Mouse (Mus musculus): Measurements from ENCODE around the gene Magi1. TPM values are rescaled to one million over a fixed set of nuclear protein-coding genes. Genes with fewer than 3 reads are reported as not detected.

Magi1 gene
- total and polyA plus RNA-seq, 3 experiments: not detected

- DNase-seq (ENCODE audit: extremely low read depth): no peak
These were observed 52.8 kb downstream of the Magi1 start for GRCm38 (mm10) chr6:94230918-94231317.

GRCm38 (mm10) chr6:94230129-94230528, 53.6 kb downstream of the Magi1 start:
- in situ Hi-C loops (cut with MboI; ENCODE audit: low pct_ligation_motif_present, low pct_unique_long_range_greater_than_20kb, low sequenced_read_pairs): no loop called here

More at GRCm38 (mm10) chr6:94230918-94231317, 52.8 kb downstream of the Magi1 start:
- H3K4me1 ChIP-seq (ENCODE audit: control insufficient read depth in 1 of 2, insufficient read depth in 2 of 2): no peaks in the 10 kb centered on the region
- H3K4me3 ChIP-seq (replicated peaks in 1 of 3; ENCODE audit: low read depth in 2 of 3, low read length in 2 of 3, poor library complexity in 1 of 3): no peak overlapping the region
- no peak for TF ChIP-seq HCFC1 (IDR thresholded peaks at IDR 0.05; ENCODE audit: low read depth, low read length)
- TF ChIP-seq KAT2A (IDR thresholded peaks at IDR 0.05; ENCODE audit: insufficient replicate concordance, low read length): no peak
- no peak for TF ChIP-seq CTCF (conservative IDR thresholded peaks at IDR 0.05 in 1 of 2, IDR thresholded peaks at IDR 0.05 in 1 of 2; ENCODE audit: low read depth in 2 of 2, low read length in 2 of 2)
- no peak for TF ChIP-seq BHLHE40 (IDR thresholded peaks at IDR 0.05; ENCODE audit: low read depth, low read length)
- TF ChIP-seq ELF1 (IDR thresholded peaks at IDR 0.05; ENCODE audit: low read depth, low read length): no peak
- no peak for TF ChIP-seq UBTF (IDR thresholded peaks at IDR 0.05; ENCODE audit: low read depth, low read length)
- no peak for TF ChIP-seq ETS1 (conservative IDR thresholded peaks at IDR 0.05; ENCODE audit: low read depth, low read length)
- no peak for TF ChIP-seq EP300 (IDR thresholded peaks at IDR 0.05; ENCODE audit: low read length)
- TF ChIP-seq ZNF384 (IDR thresholded peaks at IDR 0.05; ENCODE audit: low read depth, low read length): no peak
- no peak for TF ChIP-seq POLR2A (IDR thresholded peaks at IDR 0.05; ENCODE audit: low read depth, low read length)
- no peak for TF ChIP-seq NRF1 (IDR thresholded peaks at IDR 0.05; ENCODE audit: low read depth, low read length)
- no peak for TF ChIP-seq ZC3H11A (IDR thresholded peaks at IDR 0.05; ENCODE audit: low read depth, low read length)
- no peak for TF ChIP-seq IRF4 (IDR thresholded peaks at IDR 0.05; ENCODE audit: low read depth, low read length)
- TF ChIP-seq CHD1 (IDR thresholded peaks at IDR 0.05; ENCODE audit: low read depth, low read length): no peak
- TF ChIP-seq MAZ (IDR thresholded peaks at IDR 0.05; ENCODE audit: low read depth, low read length): no peak
- no peaks in the 10 kb centered on the region for H3K79me2 ChIP-seq (replicated peaks; ENCODE audit: control insufficient read depth, extremely low read depth, insufficient read depth, poor library complexity, severe bottlenecking)
- H3K36me3 ChIP-seq (replicated peaks in 1 of 2; ENCODE audit: control insufficient read depth in 1 of 2, insufficient read depth in 1 of 2, low read length in 1 of 2): no peaks in the 10 kb centered on the region
- in situ Hi-C loops (cut with MboI; ENCODE audit: low pct_ligation_motif_present, low pct_unique_long_range_greater_than_20kb, low sequenced_read_pairs): no loop called here
- H3K27ac ChIP-seq (ENCODE audit: insufficient read depth, low read depth): no peak overlapping the region
- H3K27me3 ChIP-seq (replicated peaks): no peaks in the 10 kb centered on the region
- no peak overlapping the region for H3K4me2 ChIP-seq (ENCODE audit: insufficient read depth, low read depth, poor library complexity, severe bottlenecking)
- H3K9me3 ChIP-seq (replicated peaks; ENCODE audit: low read length): peaks cover 68% of the 10 kb centered on the region
- H3K9ac ChIP-seq (ENCODE audit: insufficient read depth, low read depth): no peak overlapping the region
- dilution Hi-C loops (cut with MboI; ENCODE audit: extremely low pct_ligation_motif_present, extremely low pct_unique_long_range_greater_than_20kb, low sequenced_read_pairs): no loop called here

More at GRCm38 (mm10) chr6:94230129-94230528, 53.6 kb downstream of the Magi1 start:
- DNase-seq (ENCODE audit: extremely low read depth): no peak
- H3K27me3 ChIP-seq (replicated peaks): no peaks in the 10 kb centered on the region
- H3K9me3 ChIP-seq (replicated peaks; ENCODE audit: low read length): peaks cover 69% of the 10 kb centered on the region
- H3K79me2 ChIP-seq (replicated peaks; ENCODE audit: control insufficient read depth, extremely low read depth, insufficient read depth, poor library complexity, severe bottlenecking): no peaks in the 10 kb centered on the region
- H3K4me1 ChIP-seq (ENCODE audit: control insufficient read depth in 1 of 2, insufficient read depth in 2 of 2): no peaks in the 10 kb centered on the region
- H3K27ac ChIP-seq (ENCODE audit: insufficient read depth, low read depth): no peak overlapping the region
- no peak overlapping the region for H3K4me3 ChIP-seq (replicated peaks in 1 of 3; ENCODE audit: low read depth in 2 of 3, low read length in 2 of 3, poor library complexity in 1 of 3)
- TF ChIP-seq USF1 (IDR thresholded peaks at IDR 0.05; ENCODE audit: low read depth, low read length): no peak
- TF ChIP-seq E2F4 (IDR thresholded peaks at IDR 0.05; ENCODE audit: insufficient replicate concordance, low read depth, low read length): no peak
- no peak for TF ChIP-seq JUN (IDR thresholded peaks at IDR 0.05; ENCODE audit: insufficient read depth, low read depth, low read length)
- TF ChIP-seq MXI1 (IDR thresholded peaks at IDR 0.05; ENCODE audit: low read depth, low read length): no peak
- no peak for TF ChIP-seq SIN3A (IDR thresholded peaks at IDR 0.05; ENCODE audit: low read length)
- TF ChIP-seq MAZ (IDR thresholded peaks at IDR 0.05; ENCODE audit: low read depth, low read length): no peak
- TF ChIP-seq IRF4 (IDR thresholded peaks at IDR 0.05; ENCODE audit: low read depth, low read length): no peak
- TF ChIP-seq PAX5 (IDR thresholded peaks at IDR 0.05; ENCODE audit: low read length): no peak
- TF ChIP-seq ELF1 (IDR thresholded peaks at IDR 0.05; ENCODE audit: low read depth, low read length): no peak
- TF ChIP-seq SMC3 (IDR thresholded peaks at IDR 0.05; ENCODE audit: low read depth, low read length): no peak
- no peak for TF ChIP-seq MAX (IDR thresholded peaks at IDR 0.05; ENCODE audit: low read length)
- no peak for TF ChIP-seq USF2 (conservative IDR thresholded peaks at IDR 0.05; ENCODE audit: low read depth, low read length)
- no peak for TF ChIP-seq NRF1 (IDR thresholded peaks at IDR 0.05; ENCODE audit: low read depth, low read length)
- H3K36me3 ChIP-seq (replicated peaks in 1 of 2; ENCODE audit: control insufficient read depth in 1 of 2, insufficient read depth in 1 of 2, low read length in 1 of 2): no peaks in the 10 kb centered on the region
- no peak overlapping the region for H3K4me2 ChIP-seq (ENCODE audit: insufficient read depth, low read depth, poor library complexity, severe bottlenecking)
- H3K9ac ChIP-seq (ENCODE audit: insufficient read depth, low read depth): no peak overlapping the region
- dilution Hi-C loops (cut with MboI; ENCODE audit: extremely low pct_ligation_motif_present, extremely low pct_unique_long_range_greater_than_20kb, low sequenced_read_pairs): no loop called here

Data from CH12.LX (cell line).